8 mouse cellular contexts compared by ENCODE assay signal in genomic region chrX:58038061-58039007, GRCm38 (mm10). TPM values are rescaled to one million over a fixed set of nuclear protein-coding genes. Genes with fewer than 3 reads are reported as not detected.
DNase-seq lines count a peak whose midpoint lies in the region; ATAC-seq and TF ChIP-seq lines count a peak whose summit lies in the region.

No protein-coding gene starts in this region.

- intact Hi-C loops in heart, postnatal 14 days (cut with DNase I) = no loop called here

- H3K9me3 ChIP-seq in heart, embryonic 11.5 days (replicated peaks; ENCODE audit: control insufficient read depth, low read length) = no peaks in the 10 kb centered on the region
- H3K9me3 ChIP-seq in hindbrain, embryonic 12.5 days (replicated peaks) = no peaks in the 10 kb centered on the region
- H3K9me3 ChIP-seq in midbrain, postnatal 0 days (ENCODE audit: low read length) = no peaks in the 10 kb centered on the region

- peak overlapping the region; percentile 47; the same call in 1 of the 2 replicates for H3K9ac ChIP-seq in heart, embryonic 11.5 days (ENCODE audit: low read depth, low read length)
- peak overlapping the region; percentile 4; the same call in 1 of the 2 replicates for H3K9ac ChIP-seq in hindbrain, embryonic 12.5 days
- no peak overlapping the region; the same call in 1 of the 2 replicates for H3K9ac ChIP-seq in midbrain, postnatal 0 days (replicated peaks; ENCODE audit: low read length, poor library complexity, severe bottlenecking)

- peak; percentile 57; the same call in 1 of the 2 replicates for ATAC-seq in heart, embryonic 11.5 days (replicated peaks; ENCODE audit: insufficient number of reproducible peaks, low FRiP score, low TSS enrichment)
- ATAC-seq in hindbrain, embryonic 12.5 days (ENCODE audit: low FRiP score) = peak; percentile 89
- peak; percentile 91 for ATAC-seq in midbrain, postnatal 0 days (ENCODE audit: low FRiP score)

- DNase-seq in heart, postnatal 14 days = no peak
- peak; percentile 72 for DNase-seq in cerebellum, adult 9-11 months
- peak; percentile 64 for DNase-seq in midbrain, postnatal 0 days (ENCODE audit: low spot score)
- no peak for DNase-seq in frontal cortex, adult 2 months (ENCODE audit: extremely low spot score in 1 of 2, low spot score in 1 of 2)
- DNase-seq in urinary bladder, postnatal 4 days (ENCODE audit: low spot score in 2 of 2) = no peak
- no peak for DNase-seq in layer of hippocampus, postnatal 14 days (ENCODE audit: low spot score in 2 of 2)

- peak overlapping the region; percentile 42 for H3K4me3 ChIP-seq in heart, embryonic 11.5 days (ENCODE audit: low read depth, low read length)
- H3K4me3 ChIP-seq in hindbrain, embryonic 12.5 days = peak overlapping the region; percentile 37
- peak overlapping the region; percentile 37 for H3K4me3 ChIP-seq in midbrain, postnatal 0 days (ENCODE audit: low read depth, low read length)

- H3K27me3 ChIP-seq in heart, embryonic 11.5 days (ENCODE audit: control insufficient read depth, insufficient read depth, low read length) = peaks cover 21% of the 10 kb centered on the region
- peaks cover 14% of the 10 kb centered on the region for H3K27me3 ChIP-seq in hindbrain, embryonic 12.5 days
- H3K27me3 ChIP-seq in midbrain, postnatal 0 days (ENCODE audit: insufficient read depth, low read length) = no peaks in the 10 kb centered on the region

- no peak for TF ChIP-seq CTCF in midbrain, postnatal 0 days (IDR thresholded peaks at IDR 0.05)

- H3K36me3 ChIP-seq in heart, embryonic 11.5 days (ENCODE audit: control insufficient read depth, insufficient read depth, low read length) = no peaks in the 10 kb centered on the region
- H3K36me3 ChIP-seq in hindbrain, embryonic 12.5 days = no peaks in the 10 kb centered on the region
- H3K36me3 ChIP-seq in midbrain, postnatal 0 days (ENCODE audit: insufficient read depth, low read length) = no peaks in the 10 kb centered on the region

- 19% methylated on average over 69 of the region's 70 CpGs for WGBS in heart, embryonic 11.5 days (ENCODE audit: insufficient replicate concordance)
- WGBS in hindbrain, embryonic 12.5 days = 18% methylated on average over 64 of the region's 70 CpGs
- WGBS in midbrain, postnatal 0 days = 27% methylated on average over 66 of the region's 70 CpGs

- H3K4me2 ChIP-seq in heart, embryonic 11.5 days = peak overlapping the region; percentile 59
- peak overlapping the region; percentile 49 for H3K4me2 ChIP-seq in hindbrain, embryonic 12.5 days (replicated peaks)
- H3K4me2 ChIP-seq in midbrain, postnatal 0 days (ENCODE audit: low read depth, low read length, poor library complexity, severe bottlenecking) = peak overlapping the region; percentile 45

- H3K4me1 ChIP-seq in heart, embryonic 11.5 days (ENCODE audit: control insufficient read depth, insufficient read depth, low read length) = no peaks in the 10 kb centered on the region
- no peaks in the 10 kb centered on the region for H3K4me1 ChIP-seq in hindbrain, embryonic 12.5 days
- no peaks in the 10 kb centered on the region for H3K4me1 ChIP-seq in midbrain, postnatal 0 days (ENCODE audit: insufficient read depth, low read length)

- H3K27ac ChIP-seq in heart, embryonic 11.5 days (ENCODE audit: low read depth, low read length) = no peak overlapping the region
- peak overlapping the region; percentile 77 for H3K27ac ChIP-seq in hindbrain, embryonic 12.5 days
- peak overlapping the region; percentile 32; the same call in 1 of the 2 replicates for H3K27ac ChIP-seq in midbrain, postnatal 0 days (ENCODE audit: low read depth, low read length)

RNA-seq across cellular contexts. Expression of gene Zic3, which starts 15.8 kb away (rescaled TPM):
- polyA plus RNA-seq in heart, embryonic 11.5 days (2014; fragmentation: Nextera tagmentation; extraction: Ambion mirVana) = not detected in 2 replicates
- total RNA-seq in heart, postnatal 14 days (2021) = not detected
- polyA plus RNA-seq in hindbrain, embryonic 12.5 days (2016; fragmentation: Nextera tagmentation; extraction: Ambion mirVana) = 27.5 and 31.5 TPM in 2 replicates
- 14.4 and 17.7 TPM in 2 replicates for total RNA-seq in midbrain, postnatal 0 days (2014; rRNA removed)
- 7.9 and 9.7 TPM in 2 replicates for polyA plus RNA-seq in midbrain, postnatal 0 days (2015; fragmentation: Nextera tagmentation; extraction: Ambion mirVana)
- polyA plus RNA-seq in frontal cortex, adult 2 months (2012; rRNA removed) = 6.7 and 8.4 TPM in 2 replicates
- 1 to 10 TPM; 4.9 to 5.2 TPM for total RNA-seq in layer of hippocampus, postnatal 14 days (2021)

Comparison
In these comparisons a context has a peak if more than half of its experiments do, and no peak if none do; other contexts are left out.
1. DNase-seq: peak in cerebellum, adult 9-11 months (single experiment) and midbrain, postnatal 0 days (single experiment); none in heart, postnatal 14 days (0 of 2), frontal cortex, adult 2 months (0 of 2), urinary bladder, postnatal 4 days (0 of 2) and layer of hippocampus, postnatal 14 days (0 of 2).
2. Peak in every context shown above with its lines, with median percentiles within 50 percentile points of each other: ATAC-seq, H3K4me2 ChIP-seq and H3K4me3 ChIP-seq.